Mouse (Mus musculus) intestine, embryonic 15.5 days (tissue): ENCODE data around the gene Ppp5c. TPM values are rescaled to one million over a fixed set of nuclear protein-coding genes. Genes with fewer than 3 reads are reported as not detected.
"Not testable (repeated sequence)": the region's sequence is repeated elsewhere in the genome, so short reads cannot be mapped to it uniquely, and the experiment has no call there.

Experiments used
- ATAC-seq: fragments of 200-750 bp; cut with Nextera tagmentation; 2 replicates; pipeline ENCODE4 v1.8.0; 2017; ENCODE audit warnings: moderate TSS enrichment, moderate library complexity
- H3K27ac ChIP-seq: fragments of 300-500 bp; sonication (generic); 2 replicates; pipeline ENCODE4 v1.5.1; 2015; ENCODE audit warnings: mild to moderate bottlenecking, inconsistent platforms
- H3K27me3 ChIP-seq: fragments of 300-500 bp; sonication (generic); replicated peaks from 2 replicates; pipeline ENCODE4 v1.6.1; 2015; ENCODE audit warnings: inconsistent platforms
- H3K36me3 ChIP-seq: fragments of 300-500 bp; sonication (generic); 2 replicates; pipeline ENCODE4 v1.6.1; 2015; ENCODE audit warnings: inconsistent platforms
- H3K4me1 ChIP-seq: fragments of 300-500 bp; sonication (generic); replicated peaks from 2 replicates; pipeline ENCODE4 v1.6.1; 2015; ENCODE audit warnings: inconsistent platforms
- H3K4me2 ChIP-seq: fragments of 300-500 bp; sonication (generic); replicated peaks from 2 replicates; pipeline ENCODE4 v1.6.1; 2015; ENCODE audit warnings: mild to moderate bottlenecking, inconsistent platforms
- H3K4me3 ChIP-seq: fragments of 300-500 bp; sonication (generic); replicated peaks from 2 replicates; pipeline ENCODE4 v1.5.1; 2015; ENCODE audit warnings: inconsistent platforms
- H3K9ac ChIP-seq: fragments of 300-500 bp; sonication (generic); 2 replicates; pipeline ENCODE4 v1.6.1; 2015; ENCODE audit warnings: inconsistent platforms
- H3K9me3 ChIP-seq: fragments of 300-500 bp; sonication (generic); 2 replicates; pipeline ENCODE4 v1.6.1; 2016; ENCODE audit warnings: inconsistent platforms
- WGBS: fragments of 180-500 bp; shearing (Covaris S2); methylation state at CpG from one replicate; pipeline ENCODE4 v1.1.7; 2015; 5-methylcytosine and 5-hydroxymethylcytosine counted together
- polyA plus RNA-seq: library from polyadenylated mRNA; unstranded; fragments of >200 nt; fragmentation: Nextera tagmentation; extraction: Ambion mirVana; gene quantifications from 2 replicates; pipeline ENCODE4 v1.2.1, GENCODE M21; 2015

Ppp5c gene
- polyA plus RNA-seq, result 81.5 and 89.5 TPM in 2 replicates

GRCm38 (mm10) chr7:17027588-17028343 is at the start of gene Ppp5c:
TSS of gene Ppp5c (minus strand) at chr7:17027924.
- ATAC-seq, result peak; percentile 86
- H3K27ac ChIP-seq, result peak within 1 kb of the TSS; percentile 92
- H3K4me1 ChIP-seq, result peaks cover 43% of the 10 kb centered on the region
- H3K27me3 ChIP-seq, result no peaks in the 10 kb centered on the region
- H3K4me2 ChIP-seq, result peak within 1 kb of the TSS; percentile 74
- H3K9me3 ChIP-seq, result no peaks in the 10 kb centered on the region
- H3K36me3 ChIP-seq, result peaks cover 14% of the 10 kb centered on the region
- H3K4me3 ChIP-seq, result peak within 1 kb of the TSS; percentile 86
- peak within 1 kb of the TSS; percentile 86 for H3K9ac ChIP-seq
- under 1% methylated on average over 58 of the region's 58 CpGs for WGBS

DNA sequence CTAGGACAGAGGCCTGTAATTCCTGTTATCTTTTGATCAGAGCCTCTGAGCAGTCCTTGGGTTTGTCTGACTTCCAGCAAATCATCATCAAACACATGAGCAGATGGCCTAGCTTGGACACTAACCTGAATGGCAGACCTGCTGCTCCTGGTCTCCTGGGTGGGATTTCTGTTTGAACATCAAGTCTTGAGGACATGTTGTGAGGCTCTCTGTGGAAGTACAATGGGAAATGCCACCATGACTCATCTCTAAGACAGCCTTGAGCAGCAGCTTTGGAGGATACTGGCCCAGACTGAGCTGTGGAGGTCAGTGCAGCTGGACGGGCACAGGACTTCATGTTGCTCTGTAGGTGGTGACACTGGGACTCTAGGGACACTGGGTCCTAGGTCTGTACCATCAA is 48.8 kb upstream of the Ppp5c start:
- no peak for ATAC-seq
- Histone ChIP-seq H3K4me2 (no peak overlapping the region), H3K27ac (no peak overlapping the region), H3K9ac (no peak overlapping the region), H3K9me3 (no peaks in the 10 kb centered on the region), H3K4me3 (no peak overlapping the region), H3K4me1 (peaks cover 3% of the 10 kb centered on the region; the same call in 1 of the 2 replicates), H3K36me3 (no peaks in the 10 kb centered on the region), H3K27me3 (no peaks in the 10 kb centered on the region)
- 87% methylated on average over 1 of the region's 1 CpGs for WGBS

DNA sequence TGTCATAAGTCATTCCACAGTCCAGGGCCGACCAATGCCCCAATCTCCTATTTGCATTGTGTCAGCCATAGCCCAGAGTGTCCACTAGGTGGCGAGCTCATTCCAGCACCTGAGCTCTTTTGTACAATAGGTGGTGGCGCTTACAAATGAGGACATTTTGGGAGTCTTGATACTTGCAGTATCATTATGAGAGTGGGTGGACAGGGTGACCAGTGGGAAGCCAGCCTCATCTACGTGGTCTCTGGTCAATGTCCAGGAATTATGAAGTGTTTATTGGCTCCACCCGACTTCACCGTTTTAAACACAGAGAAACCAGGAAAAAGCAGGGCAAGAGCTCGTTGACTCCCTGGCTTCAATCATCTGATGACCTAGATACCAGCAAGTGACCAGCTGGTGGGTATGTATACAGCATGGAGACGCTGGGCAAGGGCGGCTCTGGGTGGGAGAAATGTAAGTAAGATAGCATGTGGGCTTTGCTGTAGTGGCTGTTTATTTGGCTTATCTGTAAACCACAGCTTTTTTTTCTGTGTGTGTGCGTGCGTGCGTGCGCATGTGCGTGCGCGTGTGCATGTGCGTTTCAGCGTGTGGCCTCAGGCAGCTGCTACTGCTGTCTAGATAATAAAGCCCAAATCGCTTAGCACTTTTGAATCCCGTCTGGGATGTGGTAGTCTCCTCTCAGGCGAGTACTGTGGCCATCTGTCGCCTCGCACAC is 46.3 kb upstream of the Ppp5c start, which contains the start of gene Psg16:
Gene Psg16 (plus strand): TSS at position 137 of the 712 bp plus-strand sequence.
- 60% methylated on average over 23 of the region's 23 CpGs for WGBS
- Histone ChIP-seq H3K36me3 (no peaks in the 10 kb centered on the region), H3K4me2 (no peak within 1 kb of the TSS), H3K27ac (no peak within 1 kb of the TSS), H3K27me3 (no peaks in the 10 kb centered on the region), H3K4me1 (peaks cover 3% of the 10 kb centered on the region; the same call in 1 of the 2 replicates), H3K4me3 (no peak within 1 kb of the TSS), H3K9me3 (no peaks in the 10 kb centered on the region), H3K9ac (no peak within 1 kb of the TSS)
- peak; percentile 88 for ATAC-seq

DNA sequence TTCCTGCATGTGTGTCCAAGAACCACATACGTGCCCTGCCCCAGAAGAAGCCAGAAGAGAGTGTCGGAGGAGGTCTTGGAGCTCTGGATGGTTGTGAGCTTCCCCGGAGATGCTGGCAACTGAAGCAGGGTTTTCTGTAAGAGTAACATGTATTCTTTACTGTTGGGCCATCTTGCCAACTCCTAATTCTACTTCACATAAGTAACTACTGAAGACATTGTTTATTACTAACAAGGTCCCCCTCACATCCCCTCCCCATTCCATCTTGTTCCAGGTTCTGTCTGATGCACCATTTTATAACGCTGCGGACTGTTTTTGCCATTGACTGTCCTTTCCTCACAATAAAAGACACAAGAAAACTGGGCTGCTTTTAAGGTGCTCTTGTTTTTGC is 45.8 kb upstream of the Ppp5c start:
- Histone ChIP-seq H3K4me2 (no peak overlapping the region), H3K9me3 (no peaks in the 10 kb centered on the region), H3K9ac (no peak overlapping the region), H3K36me3 (no peaks in the 10 kb centered on the region), H3K4me3 (no peak overlapping the region), H3K4me1 (peaks cover 3% of the 10 kb centered on the region; the same call in 1 of the 2 replicates), H3K27me3 (no peaks in the 10 kb centered on the region), H3K27ac (no peak overlapping the region)
- WGBS, result 54% methylated on average over 5 of the region's 5 CpGs
- ATAC-seq, result no peak

GRCm38 (mm10) chr7:17067651-17068050 is 39.9 kb upstream of the Ppp5c start:
- not testable (repeated sequence) for H3K4me2 ChIP-seq, H3K27me3 ChIP-seq, ATAC-seq, H3K36me3 ChIP-seq, H3K9me3 ChIP-seq, H3K4me3 ChIP-seq, H3K9ac ChIP-seq, H3K4me1 ChIP-seq, H3K27ac ChIP-seq
- 66% methylated on average over 5 of the region's 5 CpGs for WGBS

DNA sequence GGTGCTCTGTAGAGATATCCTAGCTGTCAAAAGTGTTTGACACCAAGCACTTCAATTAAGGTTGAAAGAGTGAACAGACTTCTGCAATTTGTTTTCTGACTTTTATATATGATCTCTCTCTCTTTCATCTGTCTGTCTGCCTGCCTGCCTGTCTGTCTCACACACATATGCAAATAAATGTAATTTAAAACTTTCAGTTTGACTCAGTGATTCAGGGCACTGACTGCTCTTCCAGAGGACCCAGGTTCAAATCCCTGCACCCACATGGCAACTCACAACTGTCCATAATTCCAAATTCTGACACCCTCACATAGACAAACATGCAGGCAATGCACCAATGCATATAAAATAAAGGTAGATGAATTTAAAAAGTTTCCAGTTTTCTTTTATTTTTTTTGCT is 39.3 kb upstream of the Ppp5c start:
- Histone ChIP-seq H3K27me3 (no peaks in the 10 kb centered on the region), H3K9me3 (no peaks in the 10 kb centered on the region), H3K36me3 (no peaks in the 10 kb centered on the region), H3K9ac (no peak overlapping the region), H3K27ac (no peak overlapping the region), H3K4me2 (no peak overlapping the region), H3K4me3 (no peak overlapping the region), H3K4me1 (no peaks in the 10 kb centered on the region)
- ATAC-seq, result no peak

- Histone ChIP-seq H3K27me3 (no peaks in the 10 kb centered on the region), H3K27ac (no peak overlapping the region), H3K4me3 (no peak overlapping the region), H3K36me3 (no peaks in the 10 kb centered on the region), H3K4me1 (no peaks in the 10 kb centered on the region), H3K9me3 (no peaks in the 10 kb centered on the region), H3K4me2 (no peak overlapping the region), H3K9ac (no peak overlapping the region)
- ATAC-seq, result no peak
- 2% methylated on average over 2 of the region's 2 CpGs for WGBS
Observed at GRCm38 (mm10) chr7:17066412-17066811, 38.7 kb upstream of the Ppp5c start.

DNA sequence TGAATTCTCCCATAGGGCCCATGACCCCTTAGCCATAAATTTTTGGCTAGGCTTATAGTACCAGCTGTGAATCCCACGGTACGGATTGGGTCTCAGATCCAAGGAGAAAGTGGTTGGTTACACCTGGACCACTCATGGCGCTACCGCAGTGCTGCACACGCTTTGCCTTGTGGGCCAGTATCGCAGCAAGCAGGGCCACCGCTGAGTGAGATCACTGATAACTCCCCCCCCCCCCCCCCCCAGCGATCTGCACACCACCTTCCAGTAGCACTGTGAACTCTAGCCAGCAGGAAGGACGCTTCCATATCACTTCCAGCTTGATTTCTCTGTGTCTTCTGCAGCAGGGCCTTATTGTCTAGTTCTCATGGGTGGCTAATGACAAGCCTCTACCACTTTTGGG is 37.9 kb upstream of the Ppp5c start:
- Histone ChIP-seq H3K4me2 (no peak overlapping the region), H3K4me3 (no peak overlapping the region), H3K4me1 (0 out of 2 replicates have a peak, but pooled peaks cover 1% of the 10 kb centered on the region), H3K9me3 (no peaks in the 10 kb centered on the region), H3K27ac (no peak overlapping the region), H3K36me3 (no peaks in the 10 kb centered on the region), H3K9ac (no peak overlapping the region), H3K27me3 (no peaks in the 10 kb centered on the region)
- 66% methylated on average over 9 of the region's 9 CpGs for WGBS
- ATAC-seq, result no peak

GRCm38 (mm10) chr7:17062845-17063244 is 35.1 kb upstream of the Ppp5c start:
- Histone ChIP-seq H3K9ac (peak overlapping the region; percentile 76), H3K4me3 (peak overlapping the region; percentile 64), H3K36me3 (no peaks in the 10 kb centered on the region), H3K4me2 (peak overlapping the region; percentile 75), H3K27me3 (no peaks in the 10 kb centered on the region), H3K9me3 (no peaks in the 10 kb centered on the region), H3K4me1 (peaks cover 22% of the 10 kb centered on the region), H3K27ac (peak overlapping the region; percentile 99)
- peak; percentile 59 for ATAC-seq
- 7% methylated on average over 11 of the region's 11 CpGs for WGBS

- Histone ChIP-seq H3K4me2 (peak within 1 kb of the TSS; percentile 75), H3K9ac (peak within 1 kb of the TSS; percentile 76), H3K9me3 (no peaks in the 10 kb centered on the region), H3K4me1 (peaks cover 24% of the 10 kb centered on the region), H3K36me3 (no peaks in the 10 kb centered on the region), H3K27ac (peak within 1 kb of the TSS; percentile 99), H3K27me3 (no peaks in the 10 kb centered on the region), H3K4me3 (peak within 1 kb of the TSS; percentile 64)
- ATAC-seq, result peak; percentile 64
- WGBS, result under 1% methylated on average over 15 of the region's 15 CpGs
Observed at GRCm38 (mm10) chr7:17062389-17062788, 34.7 kb upstream of the Ppp5c start, which contains the start of gene Hif3a. TSS of gene Hif3a (minus strand) at chr7:17062427.

DNA sequence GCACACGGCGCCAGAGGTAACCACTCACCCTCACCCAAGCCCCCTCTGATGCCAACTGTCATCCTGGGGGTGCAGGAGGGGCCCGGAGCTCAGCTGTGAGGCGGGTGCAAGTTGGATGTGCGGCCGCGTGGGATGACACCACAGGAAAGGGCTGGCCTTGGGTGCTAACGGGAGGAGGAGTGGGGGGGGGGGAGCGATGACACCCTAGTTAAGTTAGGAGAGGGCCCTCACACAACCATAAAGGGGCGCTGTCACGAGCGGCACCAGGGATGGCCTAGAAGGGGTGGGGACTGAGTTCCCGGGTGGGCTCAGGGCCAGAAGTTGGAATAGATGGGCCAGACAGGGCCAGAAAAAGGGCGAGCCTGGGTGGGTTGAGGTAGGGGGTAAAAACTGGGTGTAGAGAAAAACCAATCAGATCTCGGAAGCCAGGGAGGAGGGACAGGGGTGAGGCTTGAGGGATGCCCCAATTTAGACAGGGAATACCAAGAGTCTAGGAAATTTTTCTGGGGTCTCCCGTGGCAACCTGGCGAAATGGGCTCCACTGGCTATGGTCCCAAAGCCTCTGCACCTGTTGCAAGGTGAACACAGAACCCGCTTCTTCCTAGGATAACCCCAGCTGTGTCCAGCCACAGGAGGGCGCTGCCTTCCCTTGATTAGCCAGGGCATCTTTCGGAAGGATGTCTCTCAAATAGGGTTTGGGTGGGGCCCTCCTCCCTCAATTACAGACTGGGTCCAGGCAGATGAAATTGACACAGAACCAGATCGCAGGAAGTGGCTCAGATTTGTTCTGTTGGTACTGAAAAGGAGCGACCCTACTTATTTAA is 33.3 kb upstream of the Ppp5c start:
- Histone ChIP-seq H3K4me1 (peaks cover 26% of the 10 kb centered on the region), H3K9me3 (no peaks in the 10 kb centered on the region), H3K36me3 (no peaks in the 10 kb centered on the region), H3K4me3 (peak overlapping the region; percentile 64), H3K27ac (peak overlapping the region; percentile 99), H3K27me3 (no peaks in the 10 kb centered on the region), H3K9ac (peak overlapping the region; percentile 76), H3K4me2 (peak overlapping the region; percentile 75)
- ATAC-seq, result no peak
- WGBS, result 45% methylated on average over 21 of the region's 22 CpGs
